ENCODE assay signal across 20 mouse cellular contexts in genomic region chr6:52777034-52777433, GRCm38 (mm10).
A peak's percentile ranks its signal among the peaks of the same experiment; 100 is the strongest.
DNase-seq lines count a peak whose midpoint lies in the region; ATAC-seq and TF ChIP-seq lines count a peak whose summit lies in the region.
"Had no signal": no experiment of that assay in that cellular context is flagged by ENCODE, and none has a peak within 500 bp of the region (broad histone marks: within the 10 kb centered on the region; RNA-seq: fewer than 3 reads in every experiment).

No protein-coding gene starts in this region.

- no peak for ATAC-seq in midbrain, embryonic 14.5 days (ENCODE audit: low FRiP score, low TSS enrichment)
- ATAC-seq in limb, embryonic 11.5 days (ENCODE audit: insufficient number of reproducible peaks, low FRiP score, low TSS enrichment, low read depth), result no peak
- no peak for ATAC-seq in liver, postnatal 0 days
- ATAC-seq: CD4-positive, CD25-positive, alpha-beta regulatory T cell, adult 4 months; intestine, embryonic 16.5 days had no signal

- DNase-seq in heart, adult 11 months, result peak; percentile 74
- DNase-seq in heart, adult 2 months, result no peak
- no peak for DNase-seq in midbrain, embryonic 14.5 days
- no peak for DNase-seq in midbrain, embryonic 10.5 days (ENCODE audit: low spot score)
- peak; percentile 30 for DNase-seq in brain, embryonic 14.5 days (ENCODE audit: low read depth)
- DNase-seq in limb, embryonic 11.5 days (ENCODE audit: low spot score), result peak; percentile 48
- no peak for DNase-seq in liver, postnatal 0 days
- no peak for DNase-seq in cerebellum, adult 11 months
- DNase-seq: adrenal gland, postnatal 14 days; cerebellum, adult 9-10 months; gastrocnemius, postnatal 36 days; kidney, adult 9 months; kidney, postnatal 25 days; layer of hippocampus, postnatal 36 days; liver, embryonic 13.5 days; lung, embryonic 14.5 days had no signal

- H3K27ac ChIP-seq in heart, adult 2 months, result no peak overlapping the region
- peak overlapping the region; percentile 41; the same call in 1 of the 2 replicates for H3K27ac ChIP-seq in midbrain, embryonic 14.5 days (replicated peaks; ENCODE audit: low read depth, low read length)
- H3K27ac ChIP-seq in midbrain, embryonic 10.5 days (replicated peaks), result no peak overlapping the region
- no peak overlapping the region for H3K27ac ChIP-seq in limb, embryonic 11.5 days (replicated peaks; ENCODE audit: low read depth, low read length)
- H3K27ac ChIP-seq in liver, postnatal 0 days (ENCODE audit: low read depth), result no peak overlapping the region
- H3K27ac ChIP-seq: embryonic facial prominence, embryonic 10.5 days; liver, embryonic 13.5 days had no signal

- no peak overlapping the region for H3K4me2 ChIP-seq in midbrain, embryonic 14.5 days (ENCODE audit: low read length)
- no peak overlapping the region for H3K4me2 ChIP-seq in limb, embryonic 11.5 days (ENCODE audit: low read depth, severe bottlenecking)
- no peak overlapping the region for H3K4me2 ChIP-seq in liver, postnatal 0 days (ENCODE audit: low read depth, low read length)
- H3K4me2 ChIP-seq: liver, embryonic 13.5 days; lung, embryonic 14.5 days had no signal

- WGBS in heart, adult 2 months, result 95% methylated on average over 8 of the region's 8 CpGs
- WGBS in midbrain, embryonic 14.5 days, result 72% methylated on average over 8 of the region's 8 CpGs
- 90% methylated on average over 8 of the region's 8 CpGs for WGBS in midbrain, embryonic 10.5 days
- 81% methylated on average over 8 of the region's 8 CpGs for WGBS in limb, embryonic 11.5 days
- WGBS in liver, postnatal 0 days (ENCODE audit: insufficient replicate concordance), result 79% methylated on average over 8 of the region's 8 CpGs

- no peaks in the 10 kb centered on the region for H3K36me3 ChIP-seq in heart, adult 2 months (ENCODE audit: control insufficient read depth, insufficient read depth, low read length)
- 0 out of 2 replicates have a peak, but pooled peaks cover 3% of the 10 kb centered on the region for H3K36me3 ChIP-seq in midbrain, embryonic 14.5 days (ENCODE audit: control insufficient read depth, insufficient read depth, low read length)
- no peaks in the 10 kb centered on the region for H3K36me3 ChIP-seq in midbrain, embryonic 10.5 days
- no peaks in the 10 kb centered on the region for H3K36me3 ChIP-seq in limb, embryonic 11.5 days (ENCODE audit: control insufficient read depth, insufficient read depth, low read length)
- no peaks in the 10 kb centered on the region for H3K36me3 ChIP-seq in liver, postnatal 0 days (replicated peaks; ENCODE audit: insufficient read depth, low read length)
- H3K36me3 ChIP-seq: embryonic facial prominence, embryonic 10.5 days; liver, embryonic 13.5 days had no signal

- no peaks in the 10 kb centered on the region for H3K79me2 ChIP-seq in heart, adult 2 months (replicated peaks; ENCODE audit: control insufficient read depth, insufficient read depth, low read length)

- no peaks in the 10 kb centered on the region for H3K9me3 ChIP-seq in midbrain, embryonic 14.5 days (ENCODE audit: control insufficient read depth, low read length)
- no peaks in the 10 kb centered on the region for H3K9me3 ChIP-seq in midbrain, embryonic 10.5 days (replicated peaks)
- H3K9me3 ChIP-seq in limb, embryonic 11.5 days (ENCODE audit: control insufficient read depth, low read length), result no peaks in the 10 kb centered on the region
- no peaks in the 10 kb centered on the region for H3K9me3 ChIP-seq in liver, postnatal 0 days (ENCODE audit: low read length)
- H3K9me3 ChIP-seq: embryonic facial prominence, embryonic 10.5 days; liver, embryonic 13.5 days had no signal

- intact Hi-C loops in heart, adult 2 months (cut with DNase I), result no loop called here

- no peak overlapping the region for H3K9ac ChIP-seq in heart, adult 2 months (ENCODE audit: low read depth, low read length)
- no peak overlapping the region for H3K9ac ChIP-seq in midbrain, embryonic 14.5 days (replicated peaks; ENCODE audit: low read length)
- H3K9ac ChIP-seq in limb, embryonic 11.5 days (ENCODE audit: low read length), result no peak overlapping the region
- no peak overlapping the region for H3K9ac ChIP-seq in liver, postnatal 0 days (replicated peaks)
- H3K9ac ChIP-seq: liver, embryonic 13.5 days; lung, embryonic 14.5 days had no signal

- no peaks in the 10 kb centered on the region for H3K4me1 ChIP-seq in heart, adult 2 months (ENCODE audit: control insufficient read depth, insufficient read depth, low read length)
- no peaks in the 10 kb centered on the region for H3K4me1 ChIP-seq in midbrain, embryonic 14.5 days (ENCODE audit: control insufficient read depth, insufficient read depth, low read length)
- no peaks in the 10 kb centered on the region for H3K4me1 ChIP-seq in midbrain, embryonic 10.5 days
- H3K4me1 ChIP-seq in limb, embryonic 11.5 days (ENCODE audit: control insufficient read depth, insufficient read depth, low read length), result peaks cover 13% of the 10 kb centered on the region
- no peaks in the 10 kb centered on the region for H3K4me1 ChIP-seq in liver, postnatal 0 days (ENCODE audit: insufficient read depth)
- H3K4me1 ChIP-seq: liver, embryonic 13.5 days had no signal

- TF ChIP-seq CTCF in heart, adult 2 months (IDR thresholded peaks at IDR 0.05), result no peak
- TF ChIP-seq CTCF in brain, embryonic 14.5 days (IDR thresholded peaks at IDR 0.05; ENCODE audit: borderline replicate concordance, extremely low read depth, insufficient read depth, insufficient read length), result no peak
- no peak for TF ChIP-seq CTCF in liver, postnatal 0 days (IDR thresholded peaks at IDR 0.05; ENCODE audit: low read depth)

- H3K4me3 ChIP-seq in heart, adult 2 months, result no peak overlapping the region
- no peak overlapping the region for H3K4me3 ChIP-seq in midbrain, embryonic 14.5 days (replicated peaks; ENCODE audit: low read depth, low read length)
- no peak overlapping the region for H3K4me3 ChIP-seq in midbrain, embryonic 10.5 days
- H3K4me3 ChIP-seq in limb, embryonic 11.5 days (ENCODE audit: low read depth, low read length), result no peak overlapping the region
- no peak overlapping the region for H3K4me3 ChIP-seq in liver, postnatal 0 days (ENCODE audit: low read depth, low read length)
- H3K4me3 ChIP-seq: embryonic facial prominence, embryonic 10.5 days; layer of hippocampus, adult 2 months; liver, embryonic 13.5 days had no signal

- no peaks in the 10 kb centered on the region for H3K27me3 ChIP-seq in heart, adult 2 months (ENCODE audit: control insufficient read depth, insufficient read depth, low read length)
- H3K27me3 ChIP-seq in midbrain, embryonic 14.5 days (ENCODE audit: control insufficient read depth, insufficient read depth, low read length), result no peaks in the 10 kb centered on the region
- H3K27me3 ChIP-seq in midbrain, embryonic 10.5 days (ENCODE audit: low read depth, poor library complexity, severe bottlenecking), result no peaks in the 10 kb centered on the region
- 0 out of 2 replicates have a peak, but pooled peaks cover 2% of the 10 kb centered on the region for H3K27me3 ChIP-seq in limb, embryonic 11.5 days (ENCODE audit: control insufficient read depth, insufficient read depth, low read length)
- H3K27me3 ChIP-seq in liver, postnatal 0 days (ENCODE audit: insufficient read depth, low read length), result no peaks in the 10 kb centered on the region
- H3K27me3 ChIP-seq: liver, embryonic 13.5 days had no signal

- no peak for TF ChIP-seq EP300 in heart, adult 2 months (IDR thresholded peaks at IDR 0.05; ENCODE audit: insufficient read depth, low read depth, low read length)
- no peak for TF ChIP-seq EP300 in liver, postnatal 0 days (IDR thresholded peaks at IDR 0.05; ENCODE audit: low read depth)

- no peak for TF ChIP-seq POLR2A in heart, adult 2 months (IDR thresholded peaks at IDR 0.05; ENCODE audit: insufficient read depth, low read depth, low read length)
- no peak for TF ChIP-seq POLR2A in brain, embryonic 14.5 days (IDR thresholded peaks at IDR 0.05; ENCODE audit: borderline replicate concordance, extremely low read depth, insufficient read depth, insufficient read length, poor library complexity, severe bottlenecking)

Comparison
In these comparisons a context has a peak if more than half of its experiments do, and no peak if none do; other contexts are left out.
1. DNase-seq: peak in heart, adult 11 months (single experiment), brain, embryonic 14.5 days (single experiment) and limb, embryonic 11.5 days (single experiment); none in heart, adult 2 months (0 of 2), midbrain, embryonic 14.5 days (single experiment), midbrain, embryonic 10.5 days (single experiment), liver, postnatal 0 days (single experiment) and cerebellum, adult 11 months (single experiment).